Mouse (Mus musculus) MEL (cell line): ENCODE data around the gene Sycp2. TPM values are rescaled to one million over a fixed set of nuclear protein-coding genes. Genes with fewer than 3 reads are reported as not detected.

Experiments
- DNase-seq: peaks from one replicate; pipeline ENCODE4 v3.0.0; 2011; ENCODE audit warnings: low read depth, low spot score
- H3K27ac ChIP-seq: 2 replicates; pipeline ENCODE4 v1.5.1; 2012; ENCODE audit warnings: low read depth, mild to moderate bottlenecking, control low read depth, low read length, moderate library complexity; ENCODE audit not compliant: control insufficient read depth
- H3K27me3 ChIP-seq, 2 experiments: fragments of 150-350 bp in 1 of 2; sonication (generic) in 1 of 2; 2 replicates each; pipeline ENCODE4 v1.6.1; 2012; ENCODE audit warnings: low read length in 2 of 2, mild to moderate bottlenecking in 2 of 2, improper control_type of control experiment in 1 of 2, moderate library complexity in 1 of 2; ENCODE audit not compliant: insufficient read depth in 2 of 2, control insufficient read depth in 1 of 2
- H3K36me3 ChIP-seq, 2 experiments: 2 replicates each; pipeline ENCODE4 v1.6.1; 2012 to 2014; ENCODE audit warnings: low read length in 2 of 2, improper control_type of control experiment in 1 of 2, inconsistent platforms in 1 of 2, mild to moderate bottlenecking in 1 of 2; ENCODE audit not compliant: insufficient read depth in 2 of 2, control insufficient read depth in 1 of 2
- H3K4me1 ChIP-seq, 2 experiments: fragments of 150-350 bp in 1 of 2; sonication (generic) in 1 of 2; 2 replicates each; pipeline ENCODE4 v1.6.1; 2012; ENCODE audit warnings: low read length in 2 of 2, improper control_type of control experiment in 1 of 2, mild to moderate bottlenecking in 1 of 2; ENCODE audit not compliant: insufficient read depth in 2 of 2, control insufficient read depth in 1 of 2
- H3K4me3 ChIP-seq, 2 experiments: fragments of 150-350 bp in 1 of 2; sonication (generic) in 1 of 2; 2 replicates each; pipeline ENCODE4 v1.5.1; 2012; ENCODE audit warnings: low read depth in 2 of 2, low read length in 2 of 2, mild to moderate bottlenecking in 2 of 2, moderate library complexity in 2 of 2, control low read depth in 1 of 2, improper control_type of control experiment in 1 of 2; ENCODE audit not compliant: control insufficient read depth in 1 of 2, insufficient read depth in 1 of 2
- H3K79me2 ChIP-seq: 2 replicates; pipeline ENCODE4 v1.6.1; 2012; ENCODE audit warnings: mild to moderate bottlenecking, low read length, moderate library complexity; ENCODE audit not compliant: control insufficient read depth, poor library complexity, insufficient read depth
- H3K9ac ChIP-seq: 2 replicates; pipeline ENCODE4 v1.6.1; 2012; ENCODE audit warnings: low read depth, mild to moderate bottlenecking, control low read depth, low read length, moderate library complexity; ENCODE audit not compliant: control insufficient read depth, poor library complexity, severe bottlenecking
- H3K9me3 ChIP-seq: fragments of 150-350 bp; sonication (generic); replicated peaks from 2 replicates; pipeline ENCODE4 v1.6.1; 2012; ENCODE audit warnings: mild to moderate bottlenecking, low read length, improper control_type of control experiment, moderate library complexity; ENCODE audit not compliant: insufficient read depth
- BHLHE40 ChIP-seq: IDR thresholded peaks from 2 replicates; pipeline ENCODE4 v1.6.1; 2012; ENCODE audit warnings: low read depth, mild to moderate bottlenecking, inconsistent platforms, low read length, improper control_type of control experiment, borderline replicate concordance
- CHD1 ChIP-seq: IDR thresholded peaks from 2 replicates; pipeline ENCODE4 v1.6.1; 2012; ENCODE audit warnings: low read depth, mild to moderate bottlenecking, inconsistent platforms, low read length, improper control_type of control experiment
- CTCF ChIP-seq, 3 experiments: IDR thresholded peaks in 2 of 3; conservative IDR thresholded peaks in 1 of 3; 2 replicates each; pipeline ENCODE4 v1.5.1; 2011 to 2012; ENCODE audit warnings: low read length in 3 of 3, low read depth in 2 of 3, mild to moderate bottlenecking in 2 of 3, improper control_type of control experiment in 1 of 3, inconsistent platforms in 1 of 3, mixed read lengths in 1 of 3, moderate library complexity in 1 of 3; ENCODE audit not compliant: control insufficient read depth in 1 of 3, insufficient read depth in 1 of 3, poor library complexity in 1 of 3, severe bottlenecking in 1 of 3
- E2F4 ChIP-seq: IDR thresholded peaks from 2 replicates; pipeline ENCODE4 v1.6.1; 2011; ENCODE audit warnings: low read depth, low read length, improper control_type of control experiment, borderline replicate concordance
- EP300 ChIP-seq, 2 experiments: IDR thresholded peaks; 2 replicates each; pipeline ENCODE4 v1.6.1; 2011; ENCODE audit warnings: improper control_type of control experiment in 2 of 2, low read length in 2 of 2, low read depth in 1 of 2, mild to moderate bottlenecking in 1 of 2
- GABPA ChIP-seq: IDR thresholded peaks from 2 replicates; pipeline ENCODE4 v1.6.1; 2012; ENCODE audit warnings: low read depth, mild to moderate bottlenecking, inconsistent platforms, low read length, improper control_type of control experiment, moderate library complexity
- GATA1 ChIP-seq: IDR thresholded peaks from 2 replicates; pipeline ENCODE4 v1.6.1; 2011; ENCODE audit warnings: low read depth, low read length, improper control_type of control experiment
- JUND ChIP-seq: IDR thresholded peaks from 2 replicates; pipeline ENCODE4 v1.6.1; 2011; ENCODE audit warnings: low read depth, mild to moderate bottlenecking, improper control_type of control experiment, low read length
- KAT2A ChIP-seq: conservative IDR thresholded peaks from 2 replicates; pipeline ENCODE4 v1.6.1; 2012; ENCODE audit warnings: low read depth, low read length, improper control_type of control experiment, inconsistent platforms
- MAFK ChIP-seq: IDR thresholded peaks from 2 replicates; pipeline ENCODE4 v1.6.1; 2011; ENCODE audit warnings: low read depth, mild to moderate bottlenecking, low read length, improper control_type of control experiment, borderline replicate concordance
- MAX ChIP-seq: IDR thresholded peaks from 2 replicates; pipeline ENCODE4 v1.6.1; 2011; ENCODE audit warnings: low read length, improper control_type of control experiment
- MAZ ChIP-seq: IDR thresholded peaks from 2 replicates; pipeline ENCODE4 v1.6.1; 2012; ENCODE audit warnings: low read depth, mild to moderate bottlenecking, inconsistent platforms, low read length, improper control_type of control experiment
- MYB ChIP-seq: IDR thresholded peaks from 2 replicates; pipeline ENCODE4 v1.6.1; 2011; ENCODE audit warnings: mild to moderate bottlenecking, low read depth, low read length, improper control_type of control experiment
- MYC ChIP-seq: IDR thresholded peaks from 2 replicates; pipeline ENCODE4 v1.6.1; 2011; ENCODE audit warnings: low read depth, mild to moderate bottlenecking, low read length, improper control_type of control experiment, moderate library complexity
- NELFE ChIP-seq: IDR thresholded peaks from 2 replicates; pipeline ENCODE4 v1.6.1; 2011; ENCODE audit warnings: low read depth, low read length, improper control_type of control experiment
- NRF1 ChIP-seq: IDR thresholded peaks from 2 replicates; pipeline ENCODE4 v1.6.1; 2014; ENCODE audit warnings: low read depth, mild to moderate bottlenecking, inconsistent platforms, low read length, improper control_type of control experiment, moderate library complexity; ENCODE audit not compliant: poor library complexity, insufficient read depth, severe bottlenecking
- POLR2AphosphoS2 ChIP-seq: IDR thresholded peaks from 2 replicates; pipeline ENCODE4 v1.6.1; 2011; ENCODE audit warnings: low read length, improper control_type of control experiment
- POLR2AphosphoS5 ChIP-seq: IDR thresholded peaks from 2 replicates; pipeline ENCODE4 v1.6.1; 2012; ENCODE audit warnings: low read depth, borderline replicate concordance, mild to moderate bottlenecking, inconsistent platforms, low read length, moderate library complexity, mixed read lengths
- RAD21 ChIP-seq: IDR thresholded peaks from 2 replicates; pipeline ENCODE4 v1.6.1; 2011; ENCODE audit warnings: mild to moderate bottlenecking, low read depth, low read length, improper control_type of control experiment
- RCOR1 ChIP-seq: IDR thresholded peaks from 2 replicates; pipeline ENCODE4 v1.6.1; 2012; ENCODE audit warnings: low read depth, mild to moderate bottlenecking, inconsistent platforms, low read length, improper control_type of control experiment
- SIN3A ChIP-seq: IDR thresholded peaks from 2 replicates; pipeline ENCODE4 v1.6.1; 2012; ENCODE audit warnings: low read length, improper control_type of control experiment, inconsistent platforms
- TAL1 ChIP-seq: IDR thresholded peaks from 2 replicates; pipeline ENCODE4 v1.6.1; 2012; ENCODE audit warnings: mild to moderate bottlenecking, inconsistent platforms, low read length, moderate library complexity, mixed read lengths
- TBP ChIP-seq: IDR thresholded peaks from 2 replicates; pipeline ENCODE4 v1.8.0; 2011; ENCODE audit warnings: low read depth, low read length, improper control_type of control experiment
- TCF12 ChIP-seq: IDR thresholded peaks from 2 replicates; pipeline ENCODE4 v1.6.1; 2014; ENCODE audit warnings: low read depth, mild to moderate bottlenecking, inconsistent platforms, low read length, improper control_type of control experiment, moderate library complexity
- UBTF ChIP-seq: IDR thresholded peaks from 2 replicates; pipeline ENCODE4 v1.6.1; 2012; ENCODE audit warnings: low read depth, mild to moderate bottlenecking, inconsistent platforms, low read length, improper control_type of control experiment, moderate library complexity, borderline replicate concordance; ENCODE audit not compliant: insufficient read depth
- USF1 ChIP-seq: IDR thresholded peaks from 2 replicates; pipeline ENCODE4 v1.6.1; 2014; ENCODE audit warnings: low read depth, mild to moderate bottlenecking, inconsistent platforms, low read length, improper control_type of control experiment, moderate library complexity
- USF2 ChIP-seq, 2 experiments: IDR thresholded peaks; 2 replicates each; pipeline ENCODE4 v1.6.1; 2011 to 2012; ENCODE audit warnings: improper control_type of control experiment in 2 of 2, low read length in 2 of 2, borderline replicate concordance in 1 of 2, inconsistent platforms in 1 of 2, low read depth in 1 of 2, mild to moderate bottlenecking in 1 of 2; ENCODE audit not compliant: insufficient read depth in 1 of 2
- ZMIZ1 ChIP-seq: IDR thresholded peaks from 2 replicates; pipeline ENCODE4 v1.6.1; 2012; ENCODE audit warnings: low read depth, mild to moderate bottlenecking, inconsistent platforms, low read length, improper control_type of control experiment, moderate library complexity
- polyA plus RNA-seq, 2 experiments: library from polyadenylated mRNA; stranded (reverse) in 1 of 2; unstranded in 1 of 2; fragments of >175 nt in 1 of 2; fragments of >200 nt in 1 of 2; gene quantifications; 2 replicates each; pipeline versions ENCODE4 v1.2.1 to v1.2.4; 2012; ENCODE audit warnings: low replicate concordance in 2 of 2, low read depth in 1 of 2; ENCODE audit not compliant: insufficient read length in 2 of 2, insufficient read depth in 1 of 2, missing spikeins in 1 of 2
- total RNA-seq: library from RNA; depleted of rRNA; stranded (reverse); fragments of 300-350 nt; gene quantifications from 2 replicates; pipeline ENCODE4 v1.2.3, GENCODE M21; 2012

Sycp2 gene
- total and polyA plus RNA-seq, 3 experiments, result not detected

DNA sequence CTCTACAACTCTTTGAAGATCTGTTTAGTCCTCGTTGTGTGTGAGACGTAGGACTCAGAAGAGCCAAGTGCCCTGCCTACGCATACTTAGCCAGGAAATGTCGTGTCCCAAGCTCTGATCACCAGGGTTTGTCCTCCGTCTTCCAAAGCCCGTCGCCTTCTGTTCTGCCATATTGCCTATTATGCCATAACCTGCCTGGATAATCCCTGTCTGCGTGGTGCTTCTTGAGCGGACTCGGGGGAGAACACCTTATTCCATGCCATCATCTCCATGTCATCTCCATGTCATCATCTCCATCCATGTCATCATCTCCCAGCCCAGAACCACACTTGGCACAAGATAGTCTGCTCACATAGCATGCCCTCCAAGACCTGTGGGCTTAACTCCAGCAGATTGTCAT is 81.4 kb downstream of the Sycp2 start:
- no peak for TF ChIP-seq MYB
- no peak for TF ChIP-seq KAT2A
- TF ChIP-seq MAFK, result no peak
- TF ChIP-seq USF1, result no peak
- no peak for TF ChIP-seq JUND
- no peak for TF ChIP-seq MAZ
- TF ChIP-seq CHD1, result no peak
- no peak for TF ChIP-seq ZMIZ1
- TF ChIP-seq MYC, result no peak
- TF ChIP-seq TAL1, result no peak
- TF ChIP-seq NELFE, result no peak
- no peak for TF ChIP-seq TCF12
- TF ChIP-seq BHLHE40, result no peak
- no peak for TF ChIP-seq USF2 (IDR thresholded peaks at IDR 0.05; ENCODE audit: borderline replicate concordance in 1 of 2, insufficient read depth in 1 of 2, low read depth in 1 of 2, low read length in 2 of 2)
- TF ChIP-seq RCOR1, result no peak
- TF ChIP-seq POLR2AphosphoS2, result no peak
- no peak for TF ChIP-seq SIN3A
- TF ChIP-seq POLR2AphosphoS5, result no peak
- no peak for TF ChIP-seq GATA1
- Histone ChIP-seq H3K27ac (no peak overlapping the region), H3K4me1 (no peaks in the 10 kb centered on the region), H3K4me3 (no peak overlapping the region), H3K36me3 (no peaks in the 10 kb centered on the region), H3K79me2 (no peaks in the 10 kb centered on the region), H3K9ac (no peak overlapping the region), H3K9me3 (no peaks in the 10 kb centered on the region), H3K27me3 (no peaks in the 10 kb centered on the region)
- no peak for DNase-seq

DNA sequence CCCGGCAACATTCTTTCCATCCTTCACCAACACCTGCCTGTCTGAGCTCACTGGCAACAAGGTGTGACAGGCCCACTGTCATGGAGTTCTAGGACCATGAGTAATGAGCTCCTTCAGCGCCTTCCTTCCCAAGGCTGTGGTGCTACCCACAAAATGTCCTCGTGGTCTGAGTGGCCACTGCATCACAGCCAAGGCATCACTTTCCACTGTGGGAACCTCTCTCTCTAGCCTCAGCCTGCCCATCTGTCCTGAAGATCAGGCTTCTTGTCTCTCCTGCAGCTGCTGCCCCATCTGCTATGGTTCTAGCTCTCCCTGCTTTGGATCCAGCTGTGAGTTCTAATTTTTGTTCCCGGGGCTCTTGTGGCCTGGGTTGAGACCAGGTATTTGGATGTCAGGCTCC is 82.7 kb downstream of the Sycp2 start:
- no peak overlapping the region for H3K4me3 ChIP-seq
- no peaks in the 10 kb centered on the region for H3K4me1 ChIP-seq
- H3K9ac ChIP-seq, result no peak overlapping the region
- TF ChIP-seq MYB, result no peak
- no peak for TF ChIP-seq KAT2A
- TF ChIP-seq NRF1, result no peak
- no peak for TF ChIP-seq TBP
- TF ChIP-seq NELFE, result no peak
- no peak for TF ChIP-seq GABPA
- TF ChIP-seq CTCF (IDR thresholded peaks at IDR 0.05 in 2 of 3, conservative IDR thresholded peaks at IDR 0.05 in 1 of 3; ENCODE audit: control insufficient read depth in 1 of 3, insufficient read depth in 1 of 3, low read depth in 2 of 3, low read length in 3 of 3, poor library complexity in 1 of 3, severe bottlenecking in 1 of 3), result no peak
- no peak for TF ChIP-seq MAX
- TF ChIP-seq CHD1, result no peak
- no peak for TF ChIP-seq RAD21
- TF ChIP-seq EP300 (IDR thresholded peaks at IDR 0.05; ENCODE audit: low read depth in 1 of 2, low read length in 2 of 2), result no peak
- no peak for TF ChIP-seq USF2 (IDR thresholded peaks at IDR 0.05; ENCODE audit: borderline replicate concordance in 1 of 2, insufficient read depth in 1 of 2, low read depth in 1 of 2, low read length in 2 of 2)
- TF ChIP-seq MAFK, result no peak
- TF ChIP-seq TAL1, result no peak
- TF ChIP-seq UBTF, result no peak
- no peak for TF ChIP-seq E2F4
- H3K36me3 ChIP-seq, result no peaks in the 10 kb centered on the region
- no peaks in the 10 kb centered on the region; the same call in 1 of the 2 replicates for H3K9me3 ChIP-seq
- DNase-seq, result no peak
- H3K27me3 ChIP-seq, result no peaks in the 10 kb centered on the region
- no peak overlapping the region for H3K27ac ChIP-seq
- no peaks in the 10 kb centered on the region for H3K79me2 ChIP-seq
